Mouse (Mus musculus) CH12.LX (cell line): ENCODE measurements around the gene Cers5. TPM values are rescaled to one million over a fixed set of nuclear protein-coding genes. Genes with fewer than 3 reads are reported as not detected.

Experiments used
- DNase-seq: peaks from one replicate; pipeline ENCODE4 v3.0.0-alpha.2; 2013; ENCODE audit errors: extremely low read depth
- H3K27ac ChIP-seq: 2 replicates; pipeline ENCODE4 v1.5.1; 2012; ENCODE audit warnings: low read depth, mild to moderate bottlenecking, control low read depth, moderate library complexity; ENCODE audit not compliant: insufficient read depth
- H3K27me3 ChIP-seq: replicated peaks from 2 replicates; pipeline ENCODE3; 2012; ENCODE audit warnings: inconsistent platforms
- H3K36me3 ChIP-seq, 2 experiments: replicated peaks in 1 of 2; 2 replicates each; pipeline versions ENCODE3 to v1.6.1; 2012; ENCODE audit warnings: inconsistent platforms in 1 of 2, low read length in 1 of 2, mild to moderate bottlenecking in 1 of 2, mixed read lengths in 1 of 2, moderate library complexity in 1 of 2; ENCODE audit not compliant: control insufficient read depth in 1 of 2, insufficient read depth in 1 of 2
- H3K4me1 ChIP-seq, 2 experiments: 2 replicates each; pipeline ENCODE4 v1.6.1; 2012; ENCODE audit warnings: inconsistent platforms in 1 of 2, moderate library complexity in 1 of 2; ENCODE audit not compliant: insufficient read depth in 2 of 2, control insufficient read depth in 1 of 2
- H3K4me2 ChIP-seq: 2 replicates; pipeline ENCODE4 v1.6.1; 2012; ENCODE audit warnings: low read depth, mild to moderate bottlenecking, control low read depth; ENCODE audit not compliant: poor library complexity, insufficient read depth, severe bottlenecking
- H3K4me3 ChIP-seq, 3 experiments: fragments of 150-350 bp in 1 of 3; sonication (generic) in 1 of 3; replicated peaks in 1 of 3; 2 replicates each; pipeline versions ENCODE3 to v1.5.1; 2011 to 2012; ENCODE audit warnings: low read depth in 2 of 3, low read length in 2 of 3, mild to moderate bottlenecking in 2 of 3, moderate library complexity in 2 of 3, control low read depth in 1 of 3, improper control_type of control experiment in 1 of 3, inconsistent platforms in 1 of 3, mixed read lengths in 1 of 3; ENCODE audit not compliant: poor library complexity in 1 of 3
- H3K79me2 ChIP-seq: replicated peaks from 2 replicates; pipeline ENCODE4 v1.6.1; 2012; ENCODE audit warnings: mild to moderate bottlenecking, moderate library complexity; ENCODE audit not compliant: control insufficient read depth, poor library complexity, insufficient read depth, severe bottlenecking; ENCODE audit errors: extremely low read depth
- H3K9ac ChIP-seq: 2 replicates; pipeline ENCODE4 v1.6.1; 2012; ENCODE audit warnings: low read depth, mild to moderate bottlenecking, control low read depth, moderate library complexity; ENCODE audit not compliant: insufficient read depth
- H3K9me3 ChIP-seq: replicated peaks from 2 replicates; pipeline ENCODE3; 2012; ENCODE audit warnings: low read length, inconsistent platforms, mixed read lengths
- CTCF ChIP-seq, 2 experiments: IDR thresholded peaks in 1 of 2; conservative IDR thresholded peaks in 1 of 2; 2 replicates each; pipeline ENCODE4 v1.5.1; 2011 to 2012; ENCODE audit warnings: low read depth in 2 of 2, low read length in 2 of 2, improper control_type of control experiment in 1 of 2, inconsistent platforms in 1 of 2, mild to moderate bottlenecking in 1 of 2, moderate library complexity in 1 of 2
- E2F4 ChIP-seq: IDR thresholded peaks from 2 replicates; pipeline ENCODE4 v1.6.1; 2011; ENCODE audit warnings: low read depth, low read length, improper control_type of control experiment; ENCODE audit not compliant: insufficient replicate concordance
- ELF1 ChIP-seq: IDR thresholded peaks from 2 replicates; pipeline ENCODE4 v1.6.1; 2014; ENCODE audit warnings: low read depth, mild to moderate bottlenecking, inconsistent platforms, low read length, improper control_type of control experiment
- EP300 ChIP-seq: IDR thresholded peaks from 2 replicates; pipeline ENCODE4 v1.6.1; 2011; ENCODE audit warnings: low read length, improper control_type of control experiment
- ETS1 ChIP-seq: conservative IDR thresholded peaks from 2 replicates; pipeline ENCODE4 v1.6.1; 2012; ENCODE audit warnings: low read depth, mild to moderate bottlenecking, inconsistent platforms, low read length, improper control_type of control experiment, moderate library complexity
- HCFC1 ChIP-seq: IDR thresholded peaks from 2 replicates; pipeline ENCODE4 v1.6.1; 2012; ENCODE audit warnings: low read depth, mild to moderate bottlenecking, inconsistent platforms, low read length, improper control_type of control experiment
- JUND ChIP-seq: conservative IDR thresholded peaks from 2 replicates; pipeline ENCODE4 v1.6.1; 2011; ENCODE audit warnings: low read depth, low read length, improper control_type of control experiment
- KAT2A ChIP-seq: IDR thresholded peaks from 2 replicates; pipeline ENCODE4 v1.6.1; 2012; ENCODE audit warnings: low read length, improper control_type of control experiment, inconsistent platforms; ENCODE audit not compliant: insufficient replicate concordance
- MAX ChIP-seq: IDR thresholded peaks from 2 replicates; pipeline ENCODE4 v1.6.1; 2011; ENCODE audit warnings: low read length, improper control_type of control experiment
- MAZ ChIP-seq: IDR thresholded peaks from 2 replicates; pipeline ENCODE4 v1.6.1; 2012; ENCODE audit warnings: low read depth, mild to moderate bottlenecking, inconsistent platforms, low read length, improper control_type of control experiment, moderate library complexity
- NRF1 ChIP-seq: IDR thresholded peaks from 2 replicates; pipeline ENCODE4 v1.6.1; 2014; ENCODE audit warnings: low read depth, mild to moderate bottlenecking, inconsistent platforms, low read length, improper control_type of control experiment, moderate library complexity
- POLR2A ChIP-seq: IDR thresholded peaks from 2 replicates; pipeline ENCODE4 v1.6.1; 2011; ENCODE audit warnings: low read depth, mild to moderate bottlenecking, improper control_type of control experiment, low read length
- POLR2AphosphoS2 ChIP-seq: IDR thresholded peaks from 2 replicates; pipeline ENCODE4 v1.6.1; 2011; ENCODE audit warnings: low read depth, low read length, improper control_type of control experiment
- RAD21 ChIP-seq: IDR thresholded peaks from 2 replicates; pipeline ENCODE4 v1.6.1; 2011; ENCODE audit warnings: low read depth, mild to moderate bottlenecking, low read length, improper control_type of control experiment, moderate library complexity
- RCOR1 ChIP-seq: conservative IDR thresholded peaks from 2 replicates; pipeline ENCODE4 v1.6.1; 2012; ENCODE audit warnings: low read depth, mild to moderate bottlenecking, inconsistent platforms, low read length, improper control_type of control experiment
- SMC3 ChIP-seq: IDR thresholded peaks from 2 replicates; pipeline ENCODE4 v1.6.1; 2011; ENCODE audit warnings: low read depth, low read length, improper control_type of control experiment
- ZKSCAN1 ChIP-seq: IDR thresholded peaks from 2 replicates; pipeline ENCODE4 v1.6.1; 2012; ENCODE audit warnings: low read depth, inconsistent platforms, low read length, improper control_type of control experiment, borderline replicate concordance
- ZNF384 ChIP-seq: IDR thresholded peaks from 2 replicates; pipeline ENCODE4 v1.6.1; 2012; ENCODE audit warnings: low read depth, low read length, improper control_type of control experiment, inconsistent platforms
- dilution Hi-C: fragments of 300-500 bp; cut with MboI; formaldehyde crosslinking; loops from 2 replicates; pipeline ENCODE4 v1.14.3; 2020; ENCODE audit warnings: low sequenced_read_pairs; ENCODE audit not compliant: extremely low pct_unique_long_range_greater_than_20kb, extremely low pct_ligation_motif_present
- in situ Hi-C: fragments of 300-500 bp; cut with MboI; formaldehyde crosslinking; loops from 3 replicates; pipeline ENCODE4 v1.14.3; 2019; ENCODE audit warnings: low sequenced_read_pairs, low pct_ligation_motif_present, low pct_unique_long_range_greater_than_20kb, mixed read lengths
- polyA plus RNA-seq: library from polyadenylated mRNA; unstranded; fragments of >175 nt; gene quantifications from 2 replicates; pipeline ENCODE4 v1.2.1, GENCODE M21; 2012; ENCODE audit warnings: low read depth; ENCODE audit not compliant: insufficient read length
- total RNA-seq, 2 experiments: library from RNA; depleted of rRNA; stranded (reverse); fragments of 300-350 nt in 1 of 2; fragments of >200 nt in 1 of 2; gene quantifications; 2 replicates each; pipeline ENCODE4 v1.2.3; 2012 to 2014

Gene Cers5
- total and polyA plus RNA-seq, 3 experiments, result 45.0 to 149 (median 94.3) TPM

- dilution Hi-C loops, result no loop called here
- peaks cover 59 to 93% of the 10 kb centered on the region in 2 experiments for H3K36me3 ChIP-seq
Observed at GRCm38 (mm10) chr15:99740229-99740628, 32.5 kb downstream of the Cers5 start.

DNA sequence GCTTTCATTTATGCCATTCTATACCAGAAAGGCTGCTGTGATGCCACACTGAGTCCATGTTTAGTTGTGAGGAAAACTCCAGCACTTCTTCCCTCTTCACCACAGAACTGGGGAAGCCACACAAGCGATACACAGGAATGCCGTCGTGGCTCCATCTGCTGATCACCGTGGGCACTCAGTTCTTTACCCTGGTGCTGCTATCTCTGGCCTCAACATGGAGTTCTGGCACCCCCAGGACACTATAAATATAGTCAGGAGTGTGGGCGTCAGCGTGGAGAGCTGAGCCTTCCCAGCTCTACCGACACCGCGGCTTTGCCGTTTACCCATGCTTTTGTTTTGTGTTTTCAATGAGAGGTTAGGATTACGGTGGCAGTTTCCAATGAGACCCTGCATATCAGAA, 36.0 kb downstream of the Cers5 start:
- DNase-seq, result no peak
- Histone ChIP-seq H3K4me3 (no peak overlapping the region), H3K9ac (no peak overlapping the region), H3K4me1 (peaks cover 0 to 14% of the 10 kb centered on the region in 2 experiments; a peak in 2 of 4 replicates), H3K27me3 (no peaks in the 10 kb centered on the region), H3K9me3 (no peaks in the 10 kb centered on the region)
- dilution Hi-C loops, result no loop called here
- TF ChIP-seq SMC3 (no peak), RCOR1 (no peak), KAT2A (no peak), ETS1 (no peak), MAX (no peak), POLR2A (no peak), ZKSCAN1 (no peak), E2F4 (no peak)
- TF ChIP-seq, all 38 proteins: peak for 0
- no peak overlapping the region for H3K27ac ChIP-seq
- in situ Hi-C loops, result no loop called here
- no peaks in the 10 kb centered on the region for H3K79me2 ChIP-seq
- no peak overlapping the region for H3K4me2 ChIP-seq
- H3K36me3 ChIP-seq, result peaks cover 56 to 91% of the 10 kb centered on the region in 2 experiments

More at GRCm38 (mm10) chr15:99740229-99740628, 32.5 kb downstream of the Cers5 start:
- Histone ChIP-seq H3K4me1 (peaks cover 0 to 14% of the 10 kb centered on the region in 2 experiments; a peak in 2 of 4 replicates), H3K27me3 (no peaks in the 10 kb centered on the region), H3K9ac (no peak overlapping the region), H3K4me2 (no peak overlapping the region), H3K79me2 (no peaks in the 10 kb centered on the region), H3K4me3 (no peak overlapping the region), H3K9me3 (no peaks in the 10 kb centered on the region), H3K27ac (no peak overlapping the region)
- no peak for DNase-seq
- TF ChIP-seq CTCF (conservative IDR thresholded peaks at IDR 0.05 in 1 of 2, IDR thresholded peaks at IDR 0.05 in 1 of 2; ENCODE audit: low read depth in 2 of 2, low read length in 2 of 2), result no peak
- in situ Hi-C loops, result no loop called here

- Histone ChIP-seq H3K27ac (no peak overlapping the region), H3K36me3 (peaks cover 52 to 87% of the 10 kb centered on the region in 2 experiments), H3K27me3 (no peaks in the 10 kb centered on the region), H3K4me3 (no peak overlapping the region), H3K79me2 (no peaks in the 10 kb centered on the region), H3K4me1 (peaks cover 0 to 17% of the 10 kb centered on the region in 2 experiments; a peak in 2 of 4 replicates), H3K9me3 (no peaks in the 10 kb centered on the region), H3K4me2 (no peak overlapping the region), H3K9ac (no peak overlapping the region)
- TF ChIP-seq RCOR1 (no peak), E2F4 (no peak), JUND (no peak), NRF1 (no peak), ELF1 (no peak), RAD21 (no peak), POLR2AphosphoS2 (no peak), MAZ (no peak), SMC3 (no peak), ZNF384 (no peak), EP300 (no peak), HCFC1 (no peak)
- no peak for DNase-seq
- dilution Hi-C loops (no loop called here), in situ Hi-C loops (no loop called here)
Observed at GRCm38 (mm10) chr15:99735631-99736030, 37.1 kb downstream of the Cers5 start.
